Mouse (Mus musculus) urinary bladder, postnatal 25 days (tissue): ENCODE measurements around the gene Cabp7.
A peak's percentile ranks its signal among the peaks of the same experiment; 100 is the strongest.

Source experiments
- DNase-seq: peaks from one replicate; pipeline ENCODE4 v3.0.0; 2022; ENCODE audit warnings: low spot score

The Cabp7 gene

GRCm38 (mm10) chr11:4746733-4747132 lies at the start of gene Cabp7:
Gene Cabp7 (minus strand): TSS chr11:4746778.
- no peak for DNase-seq

DNA sequence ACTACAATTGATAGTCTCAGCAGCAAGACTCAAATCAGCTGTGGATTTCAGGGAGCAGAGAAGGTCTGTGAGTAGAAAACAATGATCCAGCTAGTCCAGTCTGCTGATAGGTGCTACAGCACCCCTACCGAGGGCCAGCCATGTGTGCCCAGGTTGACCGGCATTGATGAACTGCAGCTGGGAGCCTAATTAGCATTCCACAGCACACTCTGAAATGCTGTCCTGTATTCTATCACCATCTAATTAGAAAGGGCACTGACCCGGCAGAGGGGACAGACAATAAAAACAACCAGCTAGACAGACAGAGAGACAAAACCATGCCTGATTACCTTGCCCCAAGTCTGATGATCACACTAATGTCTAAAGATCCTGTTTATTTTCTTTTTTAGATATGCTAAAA lies 46.4 kb upstream of the Cabp7 start:
- no peak for DNase-seq

DNA sequence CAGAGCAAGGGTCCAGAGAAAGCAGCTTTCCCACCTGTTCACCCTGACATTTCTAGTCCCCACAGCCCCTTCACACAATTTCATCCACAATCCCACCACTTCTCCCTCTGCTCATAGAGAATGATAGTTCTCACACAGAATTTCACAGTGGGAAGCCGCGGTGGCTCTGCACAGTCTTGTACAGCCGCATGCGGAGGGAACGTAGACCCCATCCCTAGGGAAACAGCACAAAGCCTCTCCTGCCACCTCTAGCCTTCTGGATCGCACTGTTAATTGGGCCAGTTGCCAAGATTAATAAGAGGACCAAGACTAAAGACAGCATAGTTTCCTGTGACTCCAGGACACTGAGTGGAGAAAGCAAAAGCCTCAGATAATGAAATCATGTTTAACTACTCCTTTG lies 45.0 kb upstream of the Cabp7 start:
- DNase-seq = no peak

DNA sequence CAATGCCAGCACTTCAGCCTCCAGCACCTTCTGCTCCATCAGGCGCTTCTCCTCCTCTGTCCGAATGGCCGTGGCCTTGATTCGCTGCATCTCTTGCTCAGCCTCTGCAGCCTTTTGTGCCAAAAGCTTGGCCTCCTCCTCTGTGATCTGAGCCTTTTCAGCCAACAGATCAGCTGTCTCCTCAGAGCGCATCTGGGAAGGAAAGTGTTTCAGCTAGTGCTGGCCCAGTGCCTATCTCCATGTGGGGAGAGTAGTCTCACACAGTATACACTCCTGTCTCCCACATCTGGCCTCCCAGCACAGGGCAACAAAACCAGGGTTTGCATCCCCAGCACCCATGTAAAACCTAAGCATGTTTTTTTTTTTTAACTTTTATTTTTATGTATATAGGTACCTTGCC lies 43.1 kb upstream of the Cabp7 start:
- DNase-seq = no peak

GRCm38 (mm10) chr11:4784629-4785142 lies 38.1 kb upstream of the Cabp7 start:
- DNase-seq = no peak

GRCm38 (mm10) chr11:4783116-4783515 lies 36.5 kb upstream of the Cabp7 start:
- DNase-seq = no peak

- DNase-seq = no peak
Observed at GRCm38 (mm10) chr11:4780927-4781326, 34.3 kb upstream of the Cabp7 start.

DNA sequence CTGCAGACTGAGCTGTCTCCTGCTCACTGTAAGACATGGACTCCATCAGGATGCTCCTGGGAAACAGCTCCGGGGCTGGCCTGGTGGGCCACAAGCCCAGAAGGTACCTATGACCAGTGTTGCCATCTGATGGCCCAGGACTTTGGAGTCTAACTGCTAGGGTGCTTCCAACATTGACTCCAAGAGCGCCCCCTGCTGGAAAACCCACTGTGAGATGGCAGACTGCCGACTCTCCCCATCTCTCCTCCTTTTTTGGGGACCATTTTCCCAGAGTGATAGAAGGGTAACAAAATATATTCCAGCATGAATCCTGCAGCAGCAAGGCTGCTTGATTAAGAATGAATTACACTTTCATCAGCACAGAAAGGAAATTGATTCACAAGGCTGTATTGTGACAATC lies 26.3 kb upstream of the Cabp7 start:
- peak; percentile 80 for DNase-seq

DNA sequence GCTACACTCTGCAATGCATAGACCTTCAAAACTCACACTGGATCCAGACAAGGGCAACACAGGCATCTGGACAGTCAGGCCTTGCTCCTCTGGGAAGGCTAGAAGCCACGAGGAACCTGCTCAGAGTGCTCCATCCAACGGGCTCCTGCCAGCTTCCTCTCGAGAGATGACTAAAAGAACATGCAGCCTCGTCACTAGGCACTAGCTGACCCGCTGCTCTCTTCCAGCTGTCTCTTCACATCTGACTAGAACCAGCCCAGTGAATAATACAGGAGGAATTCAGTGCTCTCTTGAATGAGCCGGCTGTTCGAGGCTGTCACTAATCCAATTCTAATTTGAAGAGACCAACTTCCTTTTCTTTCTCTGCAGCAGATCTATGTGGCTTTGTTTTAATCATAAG lies 25.2 kb upstream of the Cabp7 start:
- no peak for DNase-seq

DNA sequence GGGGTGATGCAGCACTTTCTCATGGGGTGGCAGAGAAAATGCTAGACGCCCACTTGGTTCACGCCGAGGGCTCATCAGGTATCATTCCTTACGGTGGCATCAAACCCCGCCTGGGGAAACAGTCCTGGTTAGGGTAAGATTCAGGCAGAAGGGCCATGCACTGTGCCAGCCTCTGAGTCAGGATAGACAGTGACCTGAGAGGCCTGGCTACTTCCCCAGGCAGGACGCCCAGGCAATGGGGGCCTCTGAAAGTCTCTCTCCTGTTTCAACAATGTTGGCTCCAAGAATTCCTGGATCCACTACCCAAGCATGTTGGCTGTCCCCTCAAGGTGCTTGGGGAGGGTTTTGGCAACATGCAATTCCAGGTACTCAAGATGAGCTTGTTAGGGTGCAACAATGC lies 23.3 kb upstream of the Cabp7 start:
- no peak for DNase-seq

DNA sequence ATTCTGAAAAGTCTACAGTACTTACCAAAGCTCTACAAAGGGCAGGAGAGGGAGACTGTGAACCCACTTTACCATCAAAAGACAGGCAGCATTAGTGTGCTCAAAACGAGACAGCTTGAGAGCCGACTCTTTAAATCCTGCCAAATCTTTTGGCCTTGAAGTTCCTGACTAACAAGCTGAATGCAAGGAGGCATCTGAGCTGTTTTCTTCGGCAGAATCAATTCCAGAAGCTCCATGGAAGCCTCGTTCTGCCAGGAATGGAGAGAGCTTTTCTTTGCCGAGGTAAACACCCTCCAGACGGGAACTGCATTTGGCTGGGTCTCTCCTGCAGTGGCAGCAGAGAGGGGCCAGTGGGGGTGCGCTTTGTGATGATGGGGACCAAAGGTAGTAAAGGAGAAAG lies 22.7 kb upstream of the Cabp7 start:
- DNase-seq = no peak

DNA sequence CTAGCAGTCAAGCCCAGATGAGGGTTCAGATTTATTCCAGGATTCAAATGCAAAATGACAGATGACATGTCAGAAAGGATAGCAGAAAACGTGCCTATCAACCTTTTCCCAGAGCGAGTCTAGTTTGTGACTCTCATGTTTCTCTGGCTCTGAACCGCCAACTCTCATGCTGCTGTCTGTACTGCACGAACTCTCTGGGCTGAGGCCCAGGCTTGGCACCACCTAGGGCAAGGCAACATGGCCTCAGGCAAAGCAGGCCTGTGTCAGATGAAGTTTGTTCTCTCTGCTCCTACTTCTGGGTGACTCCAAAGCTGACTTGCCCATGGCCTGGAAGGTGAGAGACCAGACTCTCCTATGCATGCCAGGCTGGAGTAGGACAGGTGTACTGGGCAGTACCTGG lies 21.8 kb upstream of the Cabp7 start:
- DNase-seq = no peak

DNA sequence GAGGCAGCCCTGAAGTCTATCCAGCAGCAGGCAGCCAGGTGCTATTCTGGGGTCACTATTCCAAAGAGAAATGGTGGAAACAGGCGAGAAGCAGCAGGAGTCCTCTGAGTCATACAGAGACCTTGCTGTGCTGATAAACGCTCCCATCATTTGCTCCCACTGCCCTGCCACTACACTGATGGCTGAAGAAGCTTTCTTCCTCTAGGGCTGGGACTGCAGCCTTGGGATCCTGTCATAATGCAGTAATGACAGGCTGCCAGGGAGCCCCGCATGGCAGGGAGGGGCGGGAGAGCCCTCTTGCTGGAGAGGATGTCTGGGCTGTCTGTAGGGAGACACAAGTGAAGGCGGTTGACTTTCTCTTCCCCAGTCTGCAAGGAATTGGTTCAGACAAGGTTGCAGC lies 17.9 kb upstream of the Cabp7 start:
- no peak for DNase-seq

GRCm38 (mm10) chr11:4763631-4764030 lies 17.1 kb upstream of the Cabp7 start:
- no peak for DNase-seq

DNA sequence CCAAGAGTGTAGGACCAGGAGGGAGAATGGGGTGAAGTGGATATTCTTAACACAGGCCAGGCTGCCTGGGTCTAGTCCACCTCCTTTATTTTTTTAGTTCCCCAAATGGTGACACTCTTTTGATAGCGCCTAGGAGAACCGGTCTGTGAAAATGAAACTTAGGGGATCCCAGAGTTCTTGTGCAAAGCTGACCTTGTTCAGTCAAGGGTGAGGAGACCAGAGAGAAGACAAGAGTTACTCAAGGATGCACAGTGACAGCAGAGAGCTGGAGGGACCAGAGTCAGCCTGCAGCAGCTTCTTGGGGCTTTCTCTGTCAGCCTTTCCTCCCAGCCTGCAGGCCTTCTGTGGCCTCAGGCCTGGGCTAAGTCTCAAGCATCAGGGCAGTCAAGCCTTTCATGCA lies 15.9 kb upstream of the Cabp7 start:
- no peak for DNase-seq

DNA sequence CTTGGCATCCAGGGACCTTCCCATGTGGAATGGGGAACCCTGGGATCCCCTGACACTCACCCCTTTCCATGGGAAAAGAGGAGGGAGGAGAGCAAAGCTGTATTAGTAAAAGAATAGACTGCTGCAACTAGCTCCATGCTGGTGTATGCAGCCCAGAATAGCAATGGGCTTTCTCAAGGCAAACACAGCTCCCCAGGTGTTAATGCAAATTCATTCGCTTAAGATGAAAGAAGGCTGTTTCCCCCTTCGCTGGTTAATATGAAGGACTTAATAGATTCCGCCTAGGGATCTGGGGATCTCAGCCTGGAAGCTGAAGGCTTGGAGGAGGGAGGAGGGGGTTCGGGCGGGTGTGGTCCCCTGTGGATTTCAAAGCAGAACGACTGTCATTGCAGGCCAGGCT lies 15.4 kb upstream of the Cabp7 start:
- DNase-seq = no peak

- DNase-seq = no peak
Observed at GRCm38 (mm10) chr11:4760438-4760837, 13.9 kb upstream of the Cabp7 start.

DNA sequence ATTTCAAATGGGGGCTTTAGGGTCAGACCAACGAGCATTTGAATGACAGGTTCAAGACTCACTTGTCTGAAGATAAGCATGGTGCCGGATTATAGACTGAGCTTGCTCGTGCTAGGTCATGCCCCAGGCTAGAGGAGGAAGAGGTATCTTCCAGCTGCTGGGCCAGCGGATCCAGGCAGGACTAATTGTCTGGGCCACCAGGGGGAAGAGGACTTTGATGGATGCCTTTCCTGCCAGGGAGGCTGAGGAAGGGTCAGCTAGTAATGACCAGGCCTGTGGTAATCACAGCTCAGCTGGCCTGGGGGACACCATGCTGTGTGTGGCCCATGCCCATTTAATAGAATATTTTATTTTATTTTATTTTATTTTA lies 11.2 kb upstream of the Cabp7 start:
- DNase-seq = no peak

DNA sequence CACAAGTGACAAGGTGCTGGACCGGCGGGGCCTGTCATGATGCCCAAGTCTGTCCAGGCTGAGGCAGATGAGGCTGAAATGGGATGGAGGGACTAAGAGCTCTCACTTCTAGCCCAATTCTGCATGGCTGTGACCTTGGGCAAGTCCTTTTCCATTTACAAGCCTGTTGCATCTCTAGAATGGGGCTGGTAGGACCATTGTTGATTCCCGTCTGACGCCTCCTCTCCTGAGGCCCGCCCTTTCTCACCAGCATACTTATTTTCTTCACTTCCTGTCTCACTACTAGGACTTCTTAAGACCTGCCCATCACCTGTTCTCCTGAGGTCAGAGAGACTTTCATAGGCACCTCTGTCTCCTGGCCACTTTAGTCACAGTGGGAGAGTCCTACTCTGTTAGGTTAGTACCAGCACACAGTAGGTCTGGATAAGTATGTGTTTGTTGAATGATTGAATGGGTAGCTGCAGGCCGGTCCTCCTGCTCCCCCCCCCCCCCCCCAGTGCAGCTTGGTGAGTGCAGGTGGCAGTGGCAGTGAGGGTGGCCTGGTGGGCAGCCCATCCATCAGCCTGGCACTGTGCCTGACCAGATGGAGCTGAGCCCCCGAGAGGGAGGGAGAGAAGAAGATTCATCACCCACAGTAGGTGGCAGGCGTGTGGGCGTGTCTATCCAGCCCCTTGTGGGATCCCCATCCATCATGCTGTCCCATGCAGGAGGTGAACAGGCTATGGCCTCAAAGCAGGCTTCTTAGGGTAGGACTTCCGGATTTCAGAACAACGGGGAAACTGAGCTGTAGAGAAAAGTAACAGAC lies 10.6 kb upstream of the Cabp7 start:
- no peak for DNase-seq

- no peak for DNase-seq
Observed at GRCm38 (mm10) chr11:4756460-4756859, 9.9 kb upstream of the Cabp7 start.

GRCm38 (mm10) chr11:4754867-4755266 lies 8.3 kb upstream of the Cabp7 start:
- no peak for DNase-seq

- no peak for DNase-seq
Observed at GRCm38 (mm10) chr11:4754036-4754435, 7.5 kb upstream of the Cabp7 start.

- DNase-seq = no peak
Observed at GRCm38 (mm10) chr11:4752836-4753235, 6.3 kb upstream of the Cabp7 start.

DNA sequence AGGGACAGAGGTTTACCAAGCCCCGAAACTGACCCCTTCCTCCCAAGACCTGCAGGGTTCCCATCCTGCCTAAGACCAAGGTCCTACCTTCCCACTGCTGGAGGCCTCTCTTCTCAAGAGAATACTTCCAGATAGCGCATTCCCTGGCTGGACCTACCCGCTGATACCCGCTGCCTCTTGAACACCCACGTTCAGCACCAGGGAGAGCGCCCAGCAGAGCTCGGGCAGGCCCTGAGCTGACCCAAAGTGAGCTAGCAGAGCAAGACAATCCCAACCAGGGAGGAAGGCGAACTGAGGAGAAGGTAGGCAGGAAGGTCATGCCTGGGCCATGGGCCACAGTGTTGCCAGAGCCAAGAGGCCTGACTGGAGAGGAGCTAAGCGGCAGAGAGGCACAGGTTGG lies 3.7 kb upstream of the Cabp7 start:
- peak; percentile 76 for DNase-seq
